Mouse (Mus musculus) neural tube, embryonic 13.5 days (tissue): ENCODE results near the gene Wwox. TPM values are rescaled to one million over a fixed set of nuclear protein-coding genes. Genes with fewer than 3 reads are reported as not detected.

Source experiments
- ATAC-seq: fragments of 200-750 bp; cut with Nextera tagmentation; 2 replicates; pipeline ENCODE4 v1.8.0; 2017; ENCODE audit warnings: low read depth, mild to moderate bottlenecking, moderate TSS enrichment, moderate library complexity
- H3K27ac ChIP-seq: fragments of 300-500 bp; sonication (generic); replicated peaks from 2 replicates; pipeline ENCODE4 v1.5.1; 2015; ENCODE audit warnings: moderate library complexity, mild to moderate bottlenecking, inconsistent platforms
- H3K27me3 ChIP-seq: fragments of 300-500 bp; sonication (generic); 2 replicates; pipeline ENCODE4 v1.6.1; 2015; ENCODE audit warnings: mild to moderate bottlenecking, inconsistent platforms
- H3K36me3 ChIP-seq: fragments of 300-500 bp; sonication (generic); 2 replicates; pipeline ENCODE4 v1.6.1; 2015; ENCODE audit warnings: mild to moderate bottlenecking, inconsistent platforms
- H3K4me1 ChIP-seq: fragments of 300-500 bp; sonication (generic); replicated peaks from 2 replicates; pipeline ENCODE4 v1.6.1; 2015; ENCODE audit warnings: inconsistent platforms
- H3K4me2 ChIP-seq: fragments of 300-500 bp; sonication (generic); 2 replicates; pipeline ENCODE4 v1.6.1; 2015; ENCODE audit warnings: inconsistent platforms, mild to moderate bottlenecking, moderate library complexity
- H3K4me3 ChIP-seq: fragments of 300-500 bp; sonication (generic); 2 replicates; pipeline ENCODE4 v1.5.1; 2015; ENCODE audit warnings: mild to moderate bottlenecking, inconsistent platforms
- H3K9ac ChIP-seq: fragments of 300-500 bp; sonication (generic); 2 replicates; pipeline ENCODE4 v1.6.1; 2015; ENCODE audit warnings: moderate library complexity, mild to moderate bottlenecking, inconsistent platforms
- H3K9me3 ChIP-seq: fragments of 300-500 bp; sonication (generic); 2 replicates; pipeline ENCODE4 v1.6.1; 2016; ENCODE audit warnings: inconsistent platforms
- WGBS: fragments of 180-500 bp; shearing (Covaris S2); methylation state at CpG from one replicate; pipeline ENCODE4 v1.1.7; 2015; 5-methylcytosine and 5-hydroxymethylcytosine counted together
- polyA plus RNA-seq: library from polyadenylated mRNA; unstranded; fragments of >200 nt; fragmentation: Nextera tagmentation; extraction: Ambion mirVana; gene quantifications from 2 replicates; pipeline ENCODE4 v1.2.1, GENCODE M21; 2015

Gene Wwox
- polyA plus RNA-seq, 1 experiment from 2014 or later: 12.8 TPM

DNA sequence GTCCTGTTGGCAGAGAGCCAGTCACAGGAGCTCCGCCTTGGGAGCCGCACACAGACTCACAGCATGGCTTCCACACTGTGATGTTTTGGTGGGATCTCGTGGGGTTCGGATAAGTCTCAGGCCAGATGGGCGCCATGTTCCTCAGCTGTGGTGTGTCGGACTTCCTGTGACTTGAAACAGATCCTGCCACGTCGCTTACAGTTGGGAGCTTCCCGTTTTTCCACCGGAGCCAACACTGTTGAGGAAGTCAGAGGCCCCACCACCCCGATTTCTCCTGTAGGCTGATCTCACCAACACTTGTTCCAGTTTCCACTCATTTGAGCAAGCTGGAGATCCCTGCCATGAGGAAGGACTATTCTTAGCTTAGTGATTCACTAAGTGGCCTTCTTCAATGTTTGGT, 34.1 kb downstream of the Wwox start:
- no peaks in the 10 kb centered on the region for H3K27me3 ChIP-seq
- ATAC-seq: no peak
- H3K9me3 ChIP-seq: no peaks in the 10 kb centered on the region

DNA sequence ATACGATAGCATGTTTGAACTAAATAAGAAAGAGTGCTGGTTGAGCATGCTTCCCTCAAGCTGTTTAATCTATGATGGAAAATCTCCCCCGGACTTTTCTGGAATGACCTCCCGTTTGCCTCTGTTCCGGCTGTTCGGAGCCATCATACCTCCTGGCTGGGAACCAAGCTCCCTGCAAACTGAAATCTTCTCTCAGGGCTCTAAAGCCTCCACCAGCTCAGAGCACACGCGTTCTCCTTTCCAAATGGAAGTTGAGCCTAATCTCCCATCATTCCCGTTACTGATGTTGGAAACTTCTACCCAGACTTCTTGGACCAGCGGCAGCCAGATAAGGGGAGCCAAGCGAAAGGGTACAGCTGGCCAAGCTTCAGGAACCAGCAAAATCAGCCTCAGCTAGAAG, 37.5 kb downstream of the Wwox start:
- Histone ChIP-seq H3K27ac (no peak overlapping the region), H3K36me3 (no peaks in the 10 kb centered on the region), H3K4me3 (no peak overlapping the region), H3K27me3 (no peaks in the 10 kb centered on the region), H3K4me1 (no peaks in the 10 kb centered on the region), H3K4me2 (no peak overlapping the region), H3K9me3 (no peaks in the 10 kb centered on the region), H3K9ac (no peak overlapping the region)
- 87% methylated on average over 10 of the region's 10 CpGs for WGBS
- no peak for ATAC-seq

More for the DNA sequence above, 34.1 kb downstream of the Wwox start:
- no peak overlapping the region for H3K27ac ChIP-seq
- H3K36me3 ChIP-seq: no peaks in the 10 kb centered on the region
- H3K4me2 ChIP-seq: no peak overlapping the region
- no peak overlapping the region for H3K9ac ChIP-seq
- H3K4me3 ChIP-seq: no peak overlapping the region
- H3K4me1 ChIP-seq: peaks cover 6% of the 10 kb centered on the region; the same call in 1 of the 2 replicates
- 81% methylated on average over 11 of the region's 11 CpGs for WGBS

DNA sequence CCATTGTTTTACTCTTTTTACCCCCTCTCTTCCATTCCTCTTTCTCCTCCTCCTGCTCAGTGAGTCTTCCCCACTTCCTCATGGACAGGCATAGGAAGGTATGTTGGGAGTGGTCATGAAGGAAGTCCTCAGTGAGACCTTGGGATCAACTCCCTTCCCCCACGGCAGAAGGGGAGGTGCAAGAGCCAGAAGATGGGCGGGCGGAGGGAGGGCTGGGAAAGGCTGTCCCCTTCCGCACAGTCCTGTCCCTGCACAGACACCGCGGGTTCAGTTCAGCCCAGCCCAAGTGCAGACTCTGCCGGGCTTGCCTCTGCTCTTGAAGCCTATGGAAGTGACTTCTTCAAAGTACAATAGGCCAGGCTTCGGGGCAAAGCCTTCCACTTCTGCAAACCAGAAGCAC, 38.3 kb downstream of the Wwox start:
- H3K27me3 ChIP-seq: no peaks in the 10 kb centered on the region
- no peaks in the 10 kb centered on the region for H3K9me3 ChIP-seq
- H3K36me3 ChIP-seq: no peaks in the 10 kb centered on the region
- H3K4me3 ChIP-seq: no peak overlapping the region
- 0 out of 2 replicates have a peak, but pooled peaks cover 4% of the 10 kb centered on the region for H3K4me1 ChIP-seq
- H3K27ac ChIP-seq: no peak overlapping the region
- 71% methylated on average over 8 of the region's 8 CpGs for WGBS
- no peak overlapping the region for H3K9ac ChIP-seq
- no peak overlapping the region for H3K4me2 ChIP-seq
- no peak for ATAC-seq

DNA sequence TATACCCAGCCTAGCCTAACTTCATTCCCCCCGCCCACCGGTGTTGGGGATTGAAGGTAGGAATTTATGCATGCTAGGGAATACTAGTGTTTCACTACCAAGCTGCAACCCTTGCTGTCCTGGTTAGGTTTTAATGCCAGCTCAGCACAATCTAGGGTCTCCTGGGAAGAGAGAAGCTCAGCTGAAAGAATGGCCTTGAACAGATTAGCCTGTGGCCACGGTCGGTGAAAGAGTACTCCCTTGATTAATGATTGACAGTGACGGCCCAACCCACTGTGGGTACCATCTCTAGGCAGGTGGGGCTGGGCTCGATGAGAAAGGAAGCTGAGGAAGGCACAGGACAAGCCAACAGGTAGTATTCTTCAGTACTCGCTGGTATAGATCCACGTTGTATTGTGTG, 40.3 kb downstream of the Wwox start:
- Histone ChIP-seq H3K27me3 (no peaks in the 10 kb centered on the region), H3K4me2 (no peak overlapping the region), H3K9ac (no peak overlapping the region), H3K4me3 (no peak overlapping the region), H3K27ac (no peak overlapping the region), H3K4me1 (0 out of 2 replicates have a peak, but pooled peaks cover 4% of the 10 kb centered on the region), H3K9me3 (no peaks in the 10 kb centered on the region), H3K36me3 (no peaks in the 10 kb centered on the region)
- WGBS: 60% methylated on average over 8 of the region's 8 CpGs
- ATAC-seq: no peak

DNA sequence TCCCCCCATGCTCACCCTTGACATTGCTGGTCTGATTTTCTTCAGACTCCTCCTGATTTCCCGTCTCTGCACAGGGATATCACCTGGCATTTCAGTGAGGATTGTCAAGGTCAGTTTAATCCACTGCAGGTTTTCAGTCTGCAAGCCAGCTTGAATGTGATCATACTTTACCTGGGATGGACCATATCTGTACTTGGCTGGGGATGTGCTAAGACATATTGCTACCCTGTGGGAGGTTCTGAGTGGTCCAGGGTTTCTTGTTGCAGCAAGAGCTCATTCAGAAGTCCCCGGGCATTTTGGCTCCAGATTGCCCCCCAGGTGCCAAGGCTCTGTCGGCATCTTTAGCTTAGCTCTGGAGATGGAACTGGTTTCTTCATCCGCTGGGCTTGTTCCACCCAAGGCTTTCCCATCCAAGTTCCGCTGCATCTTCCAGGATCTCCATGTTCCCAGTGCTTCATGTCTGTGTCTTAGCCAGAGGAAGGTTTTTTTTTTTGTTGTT, 52.3 kb downstream of the Wwox start:
- Histone ChIP-seq H3K9me3 (no peaks in the 10 kb centered on the region), H3K27me3 (no peaks in the 10 kb centered on the region), H3K9ac (no peak overlapping the region), H3K4me1 (no peaks in the 10 kb centered on the region), H3K36me3 (no peaks in the 10 kb centered on the region), H3K4me3 (no peak overlapping the region), H3K27ac (no peak overlapping the region), H3K4me2 (no peak overlapping the region)
- 91% methylated on average over 5 of the region's 5 CpGs for WGBS
- no peak for ATAC-seq

DNA sequence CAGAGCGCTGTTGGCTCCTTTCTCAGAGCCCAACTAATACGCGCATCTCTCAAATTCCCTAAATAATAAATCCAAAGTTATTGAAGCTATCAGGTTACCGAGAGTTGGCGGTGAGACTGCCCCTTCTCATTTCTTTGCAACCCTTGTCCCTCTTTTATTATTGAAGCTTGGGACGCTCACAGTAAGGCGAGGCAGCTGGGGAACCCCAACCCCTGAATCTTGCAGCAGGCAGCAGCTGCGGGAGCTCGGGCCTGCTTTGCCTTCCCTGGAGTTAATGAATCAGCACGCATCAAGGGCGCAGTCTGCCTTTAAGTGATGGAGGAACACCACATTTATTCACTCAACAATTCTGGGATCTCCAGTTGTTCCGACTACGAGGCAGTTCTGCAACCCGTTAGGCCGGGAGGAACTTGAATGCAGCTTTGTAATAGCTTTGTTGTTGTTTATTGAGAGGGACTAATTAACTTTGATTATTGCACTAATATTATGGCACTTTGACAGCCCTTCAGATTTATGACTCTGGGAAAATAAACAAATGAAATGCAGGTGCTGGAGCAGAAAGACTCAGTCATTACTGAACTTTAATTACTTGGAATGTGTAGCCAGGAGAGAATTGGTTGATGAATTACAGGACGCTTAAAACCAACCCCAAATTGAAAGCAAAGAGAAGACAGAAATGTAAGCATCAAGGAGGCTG, 60.1 kb downstream of the Wwox start:
- Histone ChIP-seq H3K27me3 (no peaks in the 10 kb centered on the region; the same call in 1 of the 2 replicates), H3K27ac (peak overlapping the region; percentile 49; the same call in 1 of the 2 replicates), H3K36me3 (no peaks in the 10 kb centered on the region), H3K4me1 (peaks cover 33% of the 10 kb centered on the region), H3K9ac (no peak overlapping the region), H3K4me3 (no peak overlapping the region), H3K9me3 (no peaks in the 10 kb centered on the region), H3K4me2 (no peak overlapping the region)
- ATAC-seq: no peak
- 24% methylated on average over 16 of the region's 16 CpGs for WGBS

DNA sequence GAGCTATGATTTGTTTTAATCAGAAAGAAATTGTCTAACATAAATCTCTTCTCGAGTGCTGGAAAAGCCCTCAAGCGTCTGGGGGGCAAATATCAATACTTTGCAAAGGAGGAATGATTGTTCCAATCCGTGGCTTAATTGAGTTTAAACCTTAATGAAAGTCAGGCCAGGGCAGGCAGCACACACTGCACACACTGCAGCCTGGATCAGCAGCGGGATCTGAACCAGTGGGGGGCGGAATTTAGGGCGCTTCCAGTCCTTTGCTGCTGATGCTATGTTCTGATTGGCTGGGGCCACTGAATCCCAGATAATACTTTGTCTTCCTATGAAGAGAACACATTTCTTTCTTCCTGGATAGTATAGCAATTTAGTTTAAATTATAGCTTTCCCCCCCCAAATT, 62.5 kb downstream of the Wwox start:
- Histone ChIP-seq H3K36me3 (no peaks in the 10 kb centered on the region), H3K9ac (no peak overlapping the region), H3K4me2 (no peak overlapping the region), H3K9me3 (no peaks in the 10 kb centered on the region), H3K27ac (no peak overlapping the region), H3K4me3 (no peak overlapping the region), H3K27me3 (no peaks in the 10 kb centered on the region; the same call in 1 of the 2 replicates), H3K4me1 (peaks cover 49% of the 10 kb centered on the region)
- WGBS: 36% methylated on average over 6 of the region's 6 CpGs
- ATAC-seq: no peak

DNA sequence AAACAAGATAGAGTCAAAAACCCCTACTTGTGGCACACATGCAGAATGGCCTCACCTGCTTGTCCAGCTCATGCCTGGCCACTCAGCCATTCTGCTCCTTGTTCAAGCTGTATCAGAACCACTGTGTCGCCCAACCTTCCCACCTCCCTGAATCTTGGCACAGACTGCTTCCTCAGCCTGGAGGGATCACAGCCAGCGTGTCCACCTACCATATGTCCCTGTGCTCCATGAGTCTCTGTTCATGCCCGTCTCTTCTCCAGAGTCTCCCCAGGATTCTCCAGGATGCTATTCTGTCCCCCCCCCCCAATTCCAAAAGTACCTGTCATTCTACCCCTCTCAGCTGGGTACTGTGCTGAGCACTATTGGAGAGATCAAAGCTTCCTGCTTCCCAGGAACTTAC, 63.7 kb downstream of the Wwox start:
- Histone ChIP-seq H3K27me3 (no peaks in the 10 kb centered on the region; the same call in 1 of the 2 replicates), H3K4me2 (no peak overlapping the region), H3K9me3 (no peaks in the 10 kb centered on the region), H3K9ac (no peak overlapping the region), H3K4me1 (peaks cover 56% of the 10 kb centered on the region), H3K27ac (no peak overlapping the region), H3K4me3 (no peak overlapping the region), H3K36me3 (no peaks in the 10 kb centered on the region)
- no peak for ATAC-seq
- WGBS: 85% methylated on average over 3 of the region's 3 CpGs

DNA sequence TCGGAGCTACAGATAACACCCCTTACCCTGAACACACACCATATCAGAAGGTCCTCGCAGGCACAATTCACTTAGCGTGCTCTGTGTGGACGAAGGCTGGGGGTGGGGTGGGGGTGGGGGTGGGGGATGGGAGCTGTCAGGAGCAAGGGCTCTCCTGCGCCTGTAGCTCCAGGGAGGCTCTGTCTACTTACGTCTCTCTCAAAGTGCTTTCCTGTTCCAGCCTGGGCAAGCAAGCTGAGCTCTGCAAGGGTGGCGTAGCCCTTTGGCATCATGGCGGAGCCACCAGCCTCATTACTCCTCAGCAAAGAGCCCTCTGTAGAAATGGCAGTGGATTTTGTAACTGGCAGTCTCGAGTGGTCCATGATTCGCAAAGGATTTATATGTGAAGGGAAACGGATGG, 65.4 kb downstream of the Wwox start:
- peaks cover 43% of the 10 kb centered on the region for H3K4me1 ChIP-seq
- H3K36me3 ChIP-seq: no peaks in the 10 kb centered on the region
- no peak overlapping the region for H3K4me3 ChIP-seq
- 48% methylated on average over 11 of the region's 11 CpGs for WGBS
- no peak overlapping the region for H3K27ac ChIP-seq
- H3K4me2 ChIP-seq: peak overlapping the region; percentile 2; the same call in 1 of the 2 replicates
- no peaks in the 10 kb centered on the region for H3K9me3 ChIP-seq
- ATAC-seq: no peak
- H3K9ac ChIP-seq: no peak overlapping the region
- H3K27me3 ChIP-seq: 0 out of 2 replicates have a peak, but pooled peaks cover 2% of the 10 kb centered on the region

DNA sequence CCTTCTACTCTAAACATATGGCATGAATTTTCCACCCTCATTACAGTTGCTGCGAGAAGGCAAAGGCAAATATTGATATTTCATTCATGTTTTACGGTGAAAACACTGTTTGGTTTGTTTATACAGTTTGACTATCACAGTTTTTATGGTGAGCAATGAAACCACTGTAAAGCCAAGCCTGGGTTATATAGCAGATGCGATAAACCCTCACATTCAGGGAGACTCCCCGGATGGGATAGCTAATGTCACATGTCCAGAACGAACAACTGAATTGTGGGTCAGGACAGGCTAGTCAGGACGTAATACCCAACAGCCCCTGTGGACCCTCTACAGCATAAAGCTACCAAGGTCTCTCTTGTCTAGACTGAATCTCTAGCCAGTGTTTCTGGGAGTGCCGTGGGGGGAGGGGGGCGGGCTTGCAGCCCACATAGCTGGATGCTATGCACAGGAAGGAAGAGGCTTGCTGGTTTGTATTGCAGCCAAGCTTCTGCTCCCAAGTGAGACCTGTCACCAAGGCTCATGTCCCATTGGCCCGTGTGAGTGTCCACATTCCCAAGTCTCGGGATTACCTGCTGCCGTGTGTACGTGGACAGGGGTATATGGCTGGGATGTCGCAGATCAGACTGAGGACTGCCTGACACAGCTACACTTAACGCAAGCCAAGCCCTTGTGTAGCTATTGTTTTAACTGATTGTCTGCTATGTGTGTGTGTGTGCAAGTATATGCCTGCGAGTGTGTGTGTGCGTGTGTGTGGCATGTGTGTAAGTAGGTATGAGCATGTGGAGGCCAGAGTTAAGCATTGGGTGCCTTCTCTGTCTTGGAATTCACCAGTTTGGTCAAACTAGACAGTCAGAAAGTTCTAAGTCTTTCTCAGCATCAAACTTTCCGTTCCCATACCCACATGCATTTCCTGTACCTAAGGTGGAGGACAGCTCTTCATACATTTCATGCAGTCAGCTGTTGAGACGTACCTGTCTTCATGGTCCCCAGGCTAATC, 66.2 kb downstream of the Wwox start:
- Histone ChIP-seq H3K4me2 (no peak overlapping the region), H3K27me3 (0 out of 2 replicates have a peak, but pooled peaks cover 2% of the 10 kb centered on the region), H3K36me3 (no peaks in the 10 kb centered on the region), H3K9me3 (no peaks in the 10 kb centered on the region), H3K4me1 (peaks cover 42% of the 10 kb centered on the region), H3K4me3 (no peak overlapping the region), H3K27ac (no peak overlapping the region), H3K9ac (no peak overlapping the region)
- ATAC-seq: no peak
- WGBS: 81% methylated on average over 18 of the region's 18 CpGs

DNA sequence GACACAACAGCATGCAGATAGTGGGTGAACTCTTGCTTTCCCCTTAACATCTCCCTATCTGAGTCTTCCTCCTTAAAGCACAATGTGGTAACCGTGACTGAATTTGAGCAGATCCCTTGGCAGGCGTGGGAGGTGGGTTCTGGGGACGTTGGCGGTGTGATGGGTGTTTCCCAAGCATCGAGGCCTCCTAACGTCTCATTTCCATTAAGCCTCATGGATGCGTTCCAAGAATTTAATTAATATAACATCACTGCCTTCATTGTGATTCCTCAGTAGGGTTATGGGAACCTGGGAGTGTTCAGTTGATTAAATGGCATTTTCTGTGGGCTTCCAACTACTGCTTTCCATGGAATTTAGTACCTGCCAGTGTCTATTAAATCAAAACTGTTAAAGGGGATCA, 67.9 kb downstream of the Wwox start:
- H3K27me3 ChIP-seq: 0 out of 2 replicates have a peak, but pooled peaks cover 2% of the 10 kb centered on the region
- H3K27ac ChIP-seq: no peak overlapping the region
- no peaks in the 10 kb centered on the region for H3K36me3 ChIP-seq
- H3K4me2 ChIP-seq: no peak overlapping the region
- H3K9me3 ChIP-seq: no peaks in the 10 kb centered on the region
- H3K4me1 ChIP-seq: peaks cover 49% of the 10 kb centered on the region
- H3K4me3 ChIP-seq: no peak overlapping the region
- 46% methylated on average over 7 of the region's 7 CpGs for WGBS
- ATAC-seq: no peak
- H3K9ac ChIP-seq: no peak overlapping the region

DNA sequence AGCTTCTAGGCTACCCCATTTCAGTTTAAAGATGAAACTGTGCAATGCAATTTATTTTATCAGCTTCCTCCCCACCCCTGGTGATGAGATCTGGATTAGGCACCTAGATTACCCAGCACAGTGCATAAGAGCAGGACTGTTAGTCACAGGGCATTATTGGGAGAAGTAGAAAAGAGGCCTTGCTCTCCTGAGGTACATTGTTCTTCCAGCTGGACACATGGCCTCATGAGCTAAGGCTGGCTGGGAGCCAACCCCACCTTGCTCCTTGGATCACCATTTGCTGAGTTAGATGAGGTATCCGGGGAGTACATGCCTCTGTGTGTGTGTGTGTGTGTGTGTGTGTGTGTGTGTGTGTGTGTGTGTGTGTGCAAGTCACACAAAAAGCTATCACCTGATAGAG, 70.8 kb downstream of the Wwox start:
- Histone ChIP-seq H3K4me2 (no peak overlapping the region), H3K9me3 (no peaks in the 10 kb centered on the region), H3K4me3 (no peak overlapping the region), H3K9ac (no peak overlapping the region), H3K27ac (no peak overlapping the region), H3K27me3 (0 out of 2 replicates have a peak, but pooled peaks cover 2% of the 10 kb centered on the region), H3K36me3 (no peaks in the 10 kb centered on the region), H3K4me1 (peaks cover 59% of the 10 kb centered on the region)
- ATAC-seq: no peak
- WGBS: 67% methylated on average over 1 of the region's 1 CpGs
